Mouse (Mus musculus) cerebellum, postnatal 4 days (tissue): Measurements from ENCODE around the gene Ptgis.

Experiments used
- DNase-seq, 2 experiments: peaks; one replicate each; pipeline ENCODE4 v3.0.0; 2022; ENCODE audit warnings: low spot score in 2 of 2, mixed read lengths in 1 of 2

Ptgis gene

GRCm38 (mm10) chr2:167240008-167240964 lies at the start of gene Ptgis:
Ptgis (minus strand) TSS chr2:167240604.
- DNase-seq = no peak

GRCm38 (mm10) chr2:167281461-167281860 lies 41.1 kb upstream of the Ptgis start:
- DNase-seq = peak in 1 of 2 experiments; percentile 16

GRCm38 (mm10) chr2:167280986-167281310 lies 40.5 kb upstream of the Ptgis start:
- DNase-seq = no peak

- DNase-seq = peak; percentile 79 to 94
Measured at GRCm38 (mm10) chr2:167280090-167280985, 39.9 kb upstream of the Ptgis start.

DNA sequence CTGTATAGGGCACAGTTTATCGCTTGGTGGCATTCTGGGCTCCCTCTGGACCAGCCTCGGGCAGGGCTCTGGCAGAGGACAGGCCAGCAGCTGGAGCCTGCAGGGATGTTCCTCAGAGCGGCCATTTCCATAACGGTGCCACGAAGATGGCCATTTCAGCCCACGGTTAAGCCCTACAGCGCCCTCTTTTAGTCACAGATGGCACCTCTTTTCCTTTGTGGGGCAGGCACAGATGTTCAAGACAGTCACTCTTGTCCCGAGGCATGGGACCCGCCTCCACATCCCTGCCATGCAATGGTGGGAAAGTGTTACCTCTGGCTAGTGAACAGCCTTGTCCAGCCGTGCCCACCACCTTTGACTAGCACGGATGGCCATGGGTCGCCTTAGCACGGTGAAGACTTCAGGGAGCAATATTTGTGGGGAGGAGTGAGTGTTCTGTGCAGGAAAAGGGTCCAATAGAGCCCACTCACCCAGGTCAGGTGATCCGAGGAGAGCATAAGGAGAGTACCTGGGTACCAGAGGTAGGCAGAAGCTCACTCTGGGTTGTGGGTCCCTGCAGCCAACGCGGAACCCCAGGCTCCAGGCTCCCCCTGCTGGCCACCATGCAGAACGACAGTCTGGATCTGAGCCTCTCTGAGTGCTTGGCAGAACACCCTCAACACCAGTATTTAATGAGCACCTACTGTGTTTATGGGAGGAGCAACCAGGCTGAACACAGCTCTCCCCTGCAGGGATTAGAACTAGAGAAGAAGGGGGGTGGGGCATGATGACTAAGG lies 38.5 kb upstream of the Ptgis start:
- peak; percentile 55 to 74 for DNase-seq

- DNase-seq = peak in 1 of 2 experiments; percentile 7
Measured at GRCm38 (mm10) chr2:167278011-167278410, 37.6 kb upstream of the Ptgis start.

DNA sequence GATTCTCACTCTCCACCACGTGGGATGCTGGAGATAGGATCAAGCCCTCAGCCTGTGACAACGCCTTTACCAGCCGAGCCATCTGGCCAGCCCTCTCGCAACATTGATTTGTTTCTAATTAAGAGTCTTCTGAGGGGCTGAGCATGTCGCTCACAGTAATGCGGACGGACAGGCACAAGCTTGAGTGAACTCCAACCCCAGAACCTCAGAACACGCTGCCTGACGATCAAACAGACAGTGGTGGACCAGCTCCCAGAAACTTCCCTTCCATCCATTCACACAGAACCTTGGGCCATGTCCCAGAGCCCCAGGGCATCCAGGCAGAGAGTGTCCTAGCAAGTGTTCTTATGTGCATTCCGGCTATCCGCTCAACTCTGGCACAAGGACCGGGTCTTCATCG lies 36.6 kb upstream of the Ptgis start:
- peak; percentile 19 to 53 for DNase-seq

GRCm38 (mm10) chr2:167275856-167276255 lies 35.5 kb upstream of the Ptgis start:
- DNase-seq = no peak

DNA sequence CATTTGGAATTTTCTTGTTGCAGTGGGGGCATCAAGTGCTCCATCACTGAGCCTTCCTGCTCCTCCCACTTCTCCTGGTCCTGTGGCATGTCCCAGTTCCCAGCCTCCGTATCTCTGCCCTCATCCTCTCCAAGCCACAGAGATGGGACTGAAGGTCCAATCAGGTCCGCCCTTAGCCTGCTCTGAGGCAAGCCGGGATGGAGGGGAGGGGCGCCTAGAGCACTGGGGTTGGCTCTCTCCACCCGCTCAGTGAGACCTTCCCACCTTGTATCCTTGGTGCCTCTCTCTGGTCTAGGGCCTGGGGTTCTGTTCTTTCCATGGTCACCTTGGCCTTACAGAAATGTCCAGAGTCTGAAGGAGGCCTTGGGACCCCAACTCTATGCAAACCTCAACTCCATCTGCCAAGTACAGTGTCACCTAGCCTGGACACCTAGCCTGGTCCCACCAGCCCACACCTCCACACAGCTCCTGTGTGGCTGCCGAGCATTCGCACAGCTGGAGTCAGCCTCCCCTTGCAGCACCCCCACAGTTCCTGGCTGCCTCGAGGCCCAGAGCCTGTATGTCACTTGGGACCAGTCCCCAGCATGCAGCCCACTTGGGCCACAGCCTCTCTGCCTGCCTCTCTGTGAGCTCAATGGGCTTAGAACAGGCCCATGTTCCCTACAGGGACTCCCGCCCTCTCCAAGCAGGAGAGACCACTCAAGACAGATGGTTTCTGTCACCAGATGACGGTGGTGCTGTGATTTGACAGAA lies 34.5 kb upstream of the Ptgis start:
- no peak for DNase-seq

GRCm38 (mm10) chr2:167273206-167273740 lies 32.9 kb upstream of the Ptgis start:
- DNase-seq = no peak

GRCm38 (mm10) chr2:167272706-167273105 lies 32.3 kb upstream of the Ptgis start:
- DNase-seq = no peak

DNA sequence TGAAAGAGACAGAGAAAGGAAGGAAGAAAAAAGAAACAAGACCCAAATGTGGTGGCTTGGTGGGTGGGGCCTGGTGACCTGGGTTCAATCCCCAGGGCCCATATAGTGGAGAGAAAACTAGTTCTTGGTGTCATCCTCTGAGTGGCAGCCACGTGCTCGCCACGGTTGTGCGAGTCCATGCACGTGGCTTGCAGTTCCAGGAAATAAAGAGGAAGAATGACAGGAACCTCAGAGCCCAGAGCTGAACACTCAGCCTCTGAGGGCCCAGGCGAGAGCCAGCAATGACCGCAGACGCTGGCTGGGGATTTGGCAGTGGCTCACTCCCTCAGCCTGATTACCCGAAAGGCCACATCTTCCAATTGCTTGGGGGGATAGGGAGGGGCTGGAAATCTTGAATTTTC lies 30.7 kb upstream of the Ptgis start:
- no peak for DNase-seq

- DNase-seq = no peak
Measured at GRCm38 (mm10) chr2:167270496-167270895, 30.1 kb upstream of the Ptgis start.

DNA sequence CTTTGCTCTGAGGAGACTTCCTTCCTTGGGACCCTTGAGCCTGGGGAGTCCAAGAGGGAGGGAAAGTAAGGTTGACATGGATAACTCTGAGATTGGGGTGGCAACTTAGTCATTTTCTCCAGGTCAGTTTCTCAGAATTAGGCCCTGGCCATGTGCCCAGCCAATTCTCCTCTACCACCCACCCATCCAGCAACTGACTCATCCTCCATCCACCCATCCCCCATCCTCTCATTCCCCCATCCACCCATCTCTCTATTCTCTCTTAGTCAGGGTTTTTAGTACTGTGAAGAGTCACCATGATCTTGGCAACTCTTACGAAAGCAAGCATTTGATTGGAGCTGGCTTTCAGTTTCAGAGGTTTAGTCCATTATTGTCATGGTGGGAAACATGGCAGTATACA lies 28.3 kb upstream of the Ptgis start:
- no peak for DNase-seq

GRCm38 (mm10) chr2:167268411-167268690 lies 27.9 kb upstream of the Ptgis start:
- no peak for DNase-seq

GRCm38 (mm10) chr2:167267531-167268410 lies 27.4 kb upstream of the Ptgis start:
- DNase-seq = no peak

DNA sequence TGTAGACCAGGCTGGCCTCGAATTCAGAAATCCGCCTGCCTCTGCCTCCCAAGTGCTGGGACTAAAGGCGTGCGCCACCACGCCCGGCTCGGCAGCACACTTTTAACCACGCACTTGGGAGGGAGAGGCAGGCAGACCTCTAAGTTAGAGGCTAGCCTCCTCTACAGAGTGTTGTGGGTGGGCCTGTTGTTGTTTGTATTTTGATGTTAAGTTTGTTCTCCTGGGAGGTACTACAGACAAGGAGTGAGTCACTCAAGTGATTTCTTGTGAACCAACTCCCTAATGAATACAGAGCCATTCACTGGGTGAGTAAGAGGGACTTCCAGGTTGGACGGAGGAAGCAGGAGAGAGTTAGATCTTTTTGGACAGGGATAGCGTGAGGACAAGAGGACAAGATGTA lies 25.8 kb upstream of the Ptgis start:
- DNase-seq = no peak

- peak in 1 of 2 experiments; percentile 17 for DNase-seq
Measured at GRCm38 (mm10) chr2:167265806-167266205, 25.4 kb upstream of the Ptgis start.

GRCm38 (mm10) chr2:167265021-167265420 lies 24.6 kb upstream of the Ptgis start:
- DNase-seq = peak in 1 of 2 experiments; percentile 18

DNA sequence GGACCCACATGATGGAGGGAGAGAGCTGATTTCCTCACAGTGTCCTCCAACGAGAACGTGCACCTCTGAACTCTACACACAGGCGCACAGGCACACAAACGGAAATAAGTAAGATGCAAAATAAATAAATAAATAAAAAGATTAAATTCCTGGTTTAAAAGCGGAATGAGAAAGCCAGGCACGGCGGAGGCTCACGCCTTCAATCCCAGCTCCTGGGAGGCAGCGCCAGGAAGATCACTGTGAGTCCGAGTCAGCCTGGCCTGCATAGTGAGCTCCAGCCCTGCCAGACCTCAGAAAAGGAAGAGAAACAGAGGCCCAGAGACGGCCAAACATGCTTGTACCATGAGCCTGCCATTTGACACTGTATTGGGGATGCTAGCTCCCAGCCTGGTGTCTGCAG lies 23.5 kb upstream of the Ptgis start:
- no peak for DNase-seq
